Mouse (Mus musculus): ENCODE results near the gene Tnp2. TPM values are rescaled to one million over a fixed set of nuclear protein-coding genes. Genes with fewer than 3 reads are reported as not detected.
A peak's percentile ranks its signal among the peaks of the same experiment; 100 is the strongest.
"Not testable (repeated sequence)": the region's sequence is repeated elsewhere in the genome, so short reads cannot be mapped to it uniquely, and the experiment has no call there.

Gene Tnp2
- polyA plus RNA-seq, 1 experiment from 2014 or later, result not detected

GRCm38 (mm10) chr16:10805789-10806527 is 17.5 kb upstream of the Tnp2 start, which contains the start of gene Prm1:
Prm1 (minus strand) TSS chr16:10805839.
- no peaks in the 10 kb centered on the region for H3K9me3 ChIP-seq (replicated peaks; ENCODE audit: control insufficient read depth, low read length)
- 77% methylated on average over 10 of the region's 10 CpGs for WGBS
- no peaks in the 10 kb centered on the region for H3K4me1 ChIP-seq (ENCODE audit: control insufficient read depth, insufficient read depth, low read length)
- H3K9ac ChIP-seq (ENCODE audit: low read length), result no peak within 1 kb of the TSS
- H3K36me3 ChIP-seq (ENCODE audit: control insufficient read depth, insufficient read depth, low read length), result no peaks in the 10 kb centered on the region
- no peaks in the 10 kb centered on the region for H3K27me3 ChIP-seq (ENCODE audit: control insufficient read depth, insufficient read depth, low read length)
- no peak within 1 kb of the TSS for H3K4me2 ChIP-seq (ENCODE audit: low read depth, low read length)
- ATAC-seq (ENCODE audit: insufficient read depth, low FRiP score), result no peak
- no peak within 1 kb of the TSS for H3K27ac ChIP-seq (ENCODE audit: low read length)
- no peak within 1 kb of the TSS for H3K4me3 ChIP-seq (replicated peaks; ENCODE audit: low read length)

DNA sequence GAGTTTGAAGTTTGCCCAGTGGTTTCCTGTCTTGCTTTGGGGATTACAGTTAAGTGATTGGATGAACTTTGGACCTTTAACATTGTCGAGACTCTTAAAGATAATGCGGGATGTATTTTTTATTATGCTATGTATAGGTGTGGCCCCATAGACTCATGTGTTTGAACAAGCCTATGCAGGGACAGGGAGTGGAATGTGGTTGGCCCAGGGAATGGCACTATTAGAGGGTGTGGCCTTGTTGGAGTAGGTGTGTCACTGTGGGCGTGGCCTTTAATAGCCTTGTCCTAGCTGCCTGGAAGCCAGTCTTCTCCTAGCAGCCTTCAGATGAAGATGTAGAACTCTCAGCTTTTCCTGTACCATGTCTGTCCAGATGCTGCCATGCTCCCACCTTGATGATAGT is 14.0 kb upstream of the Tnp2 start:
- not testable (repeated sequence) for H3K4me1 ChIP-seq (ENCODE audit: control insufficient read depth, insufficient read depth, low read length); H3K27ac ChIP-seq (ENCODE audit: low read length); H3K9ac ChIP-seq (ENCODE audit: low read length); H3K4me3 ChIP-seq (replicated peaks; ENCODE audit: low read length); H3K9me3 ChIP-seq (replicated peaks; ENCODE audit: control insufficient read depth, low read length); H3K27me3 ChIP-seq (ENCODE audit: control insufficient read depth, insufficient read depth, low read length); H3K4me2 ChIP-seq (ENCODE audit: low read depth, low read length); H3K36me3 ChIP-seq (ENCODE audit: control insufficient read depth, insufficient read depth, low read length)
- WGBS, result 58% methylated on average over 3 of the region's 3 CpGs
- peak; percentile 87; the same call in 1 of the 2 replicates for ATAC-seq (ENCODE audit: insufficient read depth, low FRiP score)

- no peak within 1 kb of the TSS for H3K27ac ChIP-seq (ENCODE audit: low read length)
- ATAC-seq (ENCODE audit: insufficient read depth, low FRiP score), result no peak
- 76% methylated on average over 6 of the region's 6 CpGs for WGBS
- no peak within 1 kb of the TSS for H3K9ac ChIP-seq (ENCODE audit: low read length)
- peaks cover 9% of the 10 kb centered on the region; the same call in 1 of the 2 replicates for H3K27me3 ChIP-seq (ENCODE audit: control insufficient read depth, insufficient read depth, low read length)
- H3K4me1 ChIP-seq (ENCODE audit: control insufficient read depth, insufficient read depth, low read length), result no peaks in the 10 kb centered on the region
- H3K4me3 ChIP-seq (replicated peaks; ENCODE audit: low read length), result no peak within 1 kb of the TSS
- no peaks in the 10 kb centered on the region for H3K9me3 ChIP-seq (replicated peaks; ENCODE audit: control insufficient read depth, low read length)
- H3K36me3 ChIP-seq (ENCODE audit: control insufficient read depth, insufficient read depth, low read length), result no peaks in the 10 kb centered on the region
- H3K4me2 ChIP-seq (ENCODE audit: low read depth, low read length), result no peak within 1 kb of the TSS
Observed at GRCm38 (mm10) chr16:10796034-10796433, 7.6 kb upstream of the Tnp2 start, which contains the start of gene Prm2. Prm2 (minus strand) TSS chr16:10796134.

- H3K36me3 ChIP-seq (ENCODE audit: control insufficient read depth, insufficient read depth, low read length), result no peaks in the 10 kb centered on the region
Observed at GRCm38 (mm10) chr16:10790702-10791101, 2.2 kb upstream of the Tnp2 start, which contains the start of gene Prm3. Prm3 (minus strand) TSS chr16:10790914.

DNA sequence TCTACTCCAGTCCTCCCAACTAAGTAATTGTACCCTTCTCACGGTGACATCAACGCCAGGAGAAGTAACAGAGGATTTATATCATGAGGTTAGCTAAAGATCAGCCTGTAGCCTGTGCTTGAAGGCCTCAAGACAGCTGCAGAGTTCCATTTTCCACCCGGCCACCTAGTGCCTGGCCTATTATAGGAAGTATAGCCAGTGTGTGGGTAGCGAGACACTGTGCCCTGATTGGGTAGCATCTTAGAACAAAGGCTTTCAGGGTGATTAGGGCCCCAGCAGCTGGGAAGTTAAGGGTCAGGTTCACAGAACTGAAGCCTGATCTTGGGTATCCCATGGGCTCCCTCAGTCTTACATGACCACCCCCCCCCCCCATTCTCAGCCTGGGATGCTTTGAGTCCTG is 406 bp upstream of the Tnp2 start:
- no peak overlapping the region for H3K4me3 ChIP-seq (replicated peaks; ENCODE audit: low read length)
- ATAC-seq (ENCODE audit: insufficient read depth, low FRiP score), result no peak
- WGBS, result 78% methylated on average over 4 of the region's 4 CpGs

More at GRCm38 (mm10) chr16:10790702-10791101, 2.2 kb upstream of the Tnp2 start, which contains the start of gene Prm3:
- no peak within 1 kb of the TSS for H3K27ac ChIP-seq (ENCODE audit: low read length)
- peaks cover under 1% of the 10 kb centered on the region; the same call in 1 of the 2 replicates for H3K27me3 ChIP-seq (ENCODE audit: control insufficient read depth, insufficient read depth, low read length)
- no peak within 1 kb of the TSS for H3K9ac ChIP-seq (ENCODE audit: low read length)
- H3K4me1 ChIP-seq (ENCODE audit: control insufficient read depth, insufficient read depth, low read length), result peaks cover 10% of the 10 kb centered on the region
- 64% methylated on average over 9 of the region's 9 CpGs for WGBS
- H3K9me3 ChIP-seq (replicated peaks; ENCODE audit: control insufficient read depth, low read length), result no peaks in the 10 kb centered on the region
- ATAC-seq (ENCODE audit: insufficient read depth, low FRiP score), result no peak
- H3K4me3 ChIP-seq (replicated peaks; ENCODE audit: low read length), result no peak within 1 kb of the TSS
- no peak within 1 kb of the TSS for H3K4me2 ChIP-seq (ENCODE audit: low read depth, low read length)

GRCm38 (mm10) chr16:10787548-10788058 is 857 bp downstream of the Tnp2 start:
- WGBS, result 73% methylated on average over 7 of the region's 7 CpGs
- peaks cover 25% of the 10 kb centered on the region for H3K4me1 ChIP-seq (ENCODE audit: control insufficient read depth, insufficient read depth, low read length)
- H3K4me3 ChIP-seq (replicated peaks; ENCODE audit: low read length), result no peak overlapping the region
- no peak overlapping the region for H3K4me2 ChIP-seq (ENCODE audit: low read depth, low read length)
- H3K27me3 ChIP-seq (ENCODE audit: control insufficient read depth, insufficient read depth, low read length), result no peaks in the 10 kb centered on the region
- ATAC-seq (ENCODE audit: insufficient read depth, low FRiP score), result no peak
- H3K27ac ChIP-seq (ENCODE audit: low read length), result peak overlapping the region; percentile 99
- H3K9ac ChIP-seq (ENCODE audit: low read length), result no peak overlapping the region
- no peaks in the 10 kb centered on the region for H3K9me3 ChIP-seq (replicated peaks; ENCODE audit: control insufficient read depth, low read length)
- no peaks in the 10 kb centered on the region for H3K36me3 ChIP-seq (ENCODE audit: control insufficient read depth, insufficient read depth, low read length)

More for the DNA sequence above, 406 bp upstream of the Tnp2 start:
- Histone ChIP-seq H3K27ac (ENCODE audit: low read length) (no peak overlapping the region), H3K9ac (ENCODE audit: low read length) (no peak overlapping the region), H3K27me3 (ENCODE audit: control insufficient read depth, insufficient read depth, low read length) (no peaks in the 10 kb centered on the region), H3K9me3 (replicated peaks; ENCODE audit: control insufficient read depth, low read length) (no peaks in the 10 kb centered on the region), H3K4me2 (ENCODE audit: low read depth, low read length) (no peak overlapping the region), H3K36me3 (ENCODE audit: control insufficient read depth, insufficient read depth, low read length) (no peaks in the 10 kb centered on the region), H3K4me1 (ENCODE audit: control insufficient read depth, insufficient read depth, low read length) (peaks cover 13% of the 10 kb centered on the region)

DNA sequence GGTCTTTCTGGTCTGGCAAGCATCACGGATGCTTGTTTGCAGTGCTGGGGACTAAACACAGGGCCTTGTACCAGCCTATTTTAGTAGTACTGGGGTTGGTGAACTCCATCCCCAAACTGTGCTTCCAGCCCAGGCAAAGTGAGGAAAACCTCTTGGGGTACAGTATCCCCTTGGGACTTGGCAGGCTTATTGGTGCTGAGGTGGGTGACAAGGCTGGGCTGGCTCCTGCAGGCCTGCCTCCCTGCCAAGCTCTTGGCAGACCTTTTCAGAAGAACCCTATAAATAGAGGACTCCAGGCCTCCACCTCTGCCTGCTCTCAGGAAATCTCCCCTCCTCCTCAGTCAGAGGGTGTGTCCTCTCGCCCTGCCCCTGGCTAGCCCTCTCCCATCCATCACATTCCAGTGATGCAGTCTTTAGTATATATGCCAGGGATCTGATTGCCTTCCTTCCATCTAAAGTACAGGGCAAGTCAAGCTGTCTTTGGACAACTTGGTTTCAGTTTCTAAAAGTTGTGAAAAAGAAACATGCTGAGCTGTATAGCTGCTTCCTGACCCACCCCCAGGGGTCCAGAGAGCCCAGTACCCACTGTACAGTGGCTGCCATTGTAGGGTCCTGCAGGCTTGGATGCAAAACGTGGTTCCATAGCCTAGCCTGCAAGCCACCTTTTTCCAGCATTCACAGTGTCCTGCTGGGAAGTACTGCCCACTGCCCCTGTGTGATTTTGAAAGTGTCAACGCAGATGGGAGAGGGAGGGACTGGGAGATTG is 1.5 kb downstream of the Tnp2 start:
- Histone ChIP-seq H3K36me3 (ENCODE audit: control insufficient read depth, insufficient read depth, low read length) (no peaks in the 10 kb centered on the region), H3K27ac (ENCODE audit: low read length) (peak overlapping the region; percentile 99), H3K4me1 (ENCODE audit: control insufficient read depth, insufficient read depth, low read length) (peaks cover 32% of the 10 kb centered on the region), H3K27me3 (ENCODE audit: control insufficient read depth, insufficient read depth, low read length) (no peaks in the 10 kb centered on the region), H3K4me2 (ENCODE audit: low read depth, low read length) (peak overlapping the region; percentile 91; the same call in 1 of the 2 replicates), H3K9me3 (replicated peaks; ENCODE audit: control insufficient read depth, low read length) (no peaks in the 10 kb centered on the region), H3K4me3 (replicated peaks; ENCODE audit: low read length) (no peak overlapping the region), H3K9ac (ENCODE audit: low read length) (peak overlapping the region; percentile 91; the same call in 1 of the 2 replicates)
- 52% methylated on average over 4 of the region's 4 CpGs for WGBS
- ATAC-seq (ENCODE audit: insufficient read depth, low FRiP score), result no peak

GRCm38 (mm10) chr16:10786288-10786687 is 2.2 kb downstream of the Tnp2 start:
- Histone ChIP-seq H3K9ac (ENCODE audit: low read length) (peak overlapping the region; percentile 91), H3K36me3 (ENCODE audit: control insufficient read depth, insufficient read depth, low read length) (no peaks in the 10 kb centered on the region), H3K27me3 (ENCODE audit: control insufficient read depth, insufficient read depth, low read length) (no peaks in the 10 kb centered on the region), H3K9me3 (replicated peaks; ENCODE audit: control insufficient read depth, low read length) (no peaks in the 10 kb centered on the region), H3K4me2 (ENCODE audit: low read depth, low read length) (peak overlapping the region; percentile 91), H3K4me3 (replicated peaks; ENCODE audit: low read length) (peak overlapping the region; percentile 79), H3K27ac (ENCODE audit: low read length) (peak overlapping the region; percentile 99), H3K4me1 (ENCODE audit: control insufficient read depth, insufficient read depth, low read length) (peaks cover 39% of the 10 kb centered on the region)
- WGBS, result 1% methylated on average over 9 of the region's 9 CpGs
- ATAC-seq (ENCODE audit: insufficient read depth, low FRiP score), result peak; percentile 28
